Mouse (Mus musculus) T-cell, adult 2 months (primary cell): Measurements from ENCODE around the gene Gcnt4.

Source experiments
- DNase-seq: peaks from one replicate; pipeline ENCODE4 v3.0.0; 2022; ENCODE audit warnings: low spot score

Gcnt4 gene

DNA sequence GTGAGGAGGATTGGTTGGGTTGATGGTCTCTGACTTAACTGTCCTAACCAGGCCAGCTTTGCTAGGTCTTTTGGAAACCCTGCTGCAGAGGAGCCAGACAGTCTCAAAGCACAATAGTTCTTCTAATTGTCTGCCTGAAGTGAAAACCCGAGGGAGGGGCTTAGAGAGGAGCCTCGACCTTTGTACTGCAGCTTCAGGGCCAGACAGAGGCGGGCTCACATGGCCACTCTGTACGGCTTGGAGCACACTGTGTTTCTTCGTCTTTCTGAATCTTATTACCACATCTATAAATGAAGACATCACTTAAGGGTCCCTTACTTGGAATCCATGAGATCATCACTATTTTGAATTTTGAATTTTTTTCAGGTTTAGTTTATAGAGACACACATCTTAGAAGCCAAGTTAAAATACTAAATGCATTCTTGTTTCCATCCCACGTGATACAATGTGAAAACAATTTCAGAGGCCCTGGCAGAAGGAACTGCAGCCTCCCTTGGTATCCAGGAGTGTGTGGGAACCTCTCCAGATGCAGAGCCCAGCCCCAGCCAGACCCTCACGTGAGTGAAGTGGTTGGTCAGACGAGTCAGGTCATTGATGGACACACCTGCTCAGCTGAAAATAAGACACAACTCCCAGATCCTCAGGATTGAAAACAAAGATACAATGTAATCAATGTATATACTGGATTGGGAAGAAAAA is 69.0 kb downstream of the Gcnt4 start:
- DNase-seq: no peak

DNA sequence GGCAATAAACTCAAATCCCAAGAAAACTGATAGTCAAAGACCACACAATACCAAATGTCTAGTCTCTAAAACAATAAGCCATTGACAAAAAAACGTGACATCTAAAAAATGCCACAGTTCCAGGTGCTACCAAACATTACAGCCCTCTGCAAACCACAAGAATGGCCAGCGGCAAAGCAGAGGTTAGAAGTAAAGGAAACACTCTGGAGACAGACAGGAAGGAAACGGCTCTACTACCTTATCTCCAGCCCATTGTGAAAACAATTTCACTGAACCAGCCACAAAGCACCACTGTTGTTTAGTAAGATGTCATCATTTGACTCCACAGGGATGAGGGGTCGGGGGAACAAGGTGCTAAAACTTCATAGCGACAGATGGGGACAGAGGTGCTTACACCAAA is 70.8 kb downstream of the Gcnt4 start:
- DNase-seq: peak; percentile 35

DNA sequence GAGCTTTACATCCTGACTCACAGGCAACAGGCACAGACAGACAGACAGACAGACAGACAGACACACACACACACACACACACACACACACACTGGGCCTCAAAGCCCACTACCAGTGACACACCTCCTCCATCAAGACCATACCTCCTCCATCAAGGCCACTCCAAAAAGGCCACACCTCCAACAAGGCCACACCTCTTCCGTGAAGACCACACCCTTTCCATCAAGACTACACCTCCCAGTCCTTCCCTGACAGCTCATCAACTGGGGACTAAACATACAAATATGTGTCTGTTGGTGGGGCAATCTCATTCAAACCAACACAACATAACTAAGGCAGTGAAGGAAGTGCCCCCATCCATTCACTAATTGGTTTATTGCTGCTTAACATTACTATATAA is 72.6 kb downstream of the Gcnt4 start:
- no peak for DNase-seq
